Mouse (Mus musculus) CH12.LX (cell line): ENCODE results near the gene Pknox2.

Source experiments
- CTCF ChIP-seq, 2 experiments: IDR thresholded peaks in 1 of 2; conservative IDR thresholded peaks in 1 of 2; 2 replicates each; pipeline ENCODE4 v1.5.1; 2011 to 2012; ENCODE audit warnings: low read depth in 2 of 2, low read length in 2 of 2, improper control_type of control experiment in 1 of 2, inconsistent platforms in 1 of 2, mild to moderate bottlenecking in 1 of 2, moderate library complexity in 1 of 2
- MAFK ChIP-seq: IDR thresholded peaks from 2 replicates; pipeline ENCODE4 v1.6.1; 2011; ENCODE audit warnings: low read length, improper control_type of control experiment; ENCODE audit not compliant: insufficient replicate concordance
- MEF2A ChIP-seq: IDR thresholded peaks from 2 replicates; pipeline ENCODE4 v1.6.1; 2014; ENCODE audit warnings: low read depth, mild to moderate bottlenecking, inconsistent platforms, low read length, improper control_type of control experiment, borderline replicate concordance
- MXI1 ChIP-seq: IDR thresholded peaks from 2 replicates; pipeline ENCODE4 v1.6.1; 2011; ENCODE audit warnings: mild to moderate bottlenecking, low read depth, low read length, improper control_type of control experiment
- POLR2A ChIP-seq: IDR thresholded peaks from 2 replicates; pipeline ENCODE4 v1.6.1; 2011; ENCODE audit warnings: low read depth, mild to moderate bottlenecking, improper control_type of control experiment, low read length
- USF1 ChIP-seq: IDR thresholded peaks from 2 replicates; pipeline ENCODE4 v1.6.1; 2014; ENCODE audit warnings: low read depth, mild to moderate bottlenecking, inconsistent platforms, low read length, improper control_type of control experiment

DNA sequence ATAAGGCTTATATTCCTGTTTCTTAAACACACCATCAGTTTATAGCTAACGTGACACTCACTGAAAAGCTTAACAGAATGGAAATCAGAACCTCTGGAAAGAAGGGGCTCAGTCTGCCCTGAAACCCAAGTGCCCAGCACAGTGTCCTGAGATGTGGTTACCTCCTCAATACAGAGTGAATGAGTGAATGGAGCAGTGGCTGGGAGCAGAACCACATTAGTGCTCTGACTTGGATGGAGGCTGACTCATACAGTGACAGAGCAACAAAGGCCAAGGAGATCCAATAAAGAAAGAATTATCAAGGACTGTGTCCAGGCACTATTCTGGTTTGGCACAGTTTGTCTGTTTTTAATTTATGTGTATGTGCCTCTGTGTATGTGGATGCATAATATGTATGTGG is 101.3 kb downstream of the Pknox2 start:
- TF ChIP-seq MEF2A (no peak), USF1 (no peak), MXI1 (no peak), POLR2A (no peak), MAFK (no peak), CTCF (conservative IDR thresholded peaks at IDR 0.05 in 1 of 2, IDR thresholded peaks at IDR 0.05 in 1 of 2; ENCODE audit: low read depth in 2 of 2, low read length in 2 of 2) (no peak)
